14 mouse cellular contexts compared by ENCODE assay signal in genomic region chr12:24460406-24460805, GRCm38 (mm10).
"Had no signal": no experiment of that assay in that cellular context is flagged by ENCODE, and none has a peak within 500 bp of the region (broad histone marks: within the 10 kb centered on the region; RNA-seq: fewer than 3 reads in every experiment).

No protein-coding gene starts in this region.

- H3K36me3 ChIP-seq: limb, embryonic 13.5 days; midbrain, embryonic 12.5 days; neural tube, embryonic 13.5 days had no signal

- H3K4me2 ChIP-seq: limb, embryonic 13.5 days; midbrain, embryonic 12.5 days; neural tube, embryonic 13.5 days had no signal

- H3K9me3 ChIP-seq: limb, embryonic 13.5 days; midbrain, embryonic 12.5 days; neural tube, embryonic 13.5 days had no signal

- H3K4me1 ChIP-seq: limb, embryonic 13.5 days; midbrain, embryonic 12.5 days; neural tube, embryonic 13.5 days had no signal

- DNase-seq: left cerebral cortex, postnatal 4 days; lung, adult 18-20 months; retina, postnatal 1 day; right cerebral cortex, postnatal 4 days; spleen, adult 18-20 months; thymus, adult 18-20 months; thymus, postnatal 14 days had no signal

- H3K9ac ChIP-seq: limb, embryonic 13.5 days; liver, embryonic 14.5 days; midbrain, embryonic 12.5 days; neural tube, embryonic 13.5 days had no signal

- ATAC-seq: intestine, embryonic 16.5 days; midbrain, embryonic 16.5 days had no signal

- H3K4me3 ChIP-seq: layer of hippocampus, adult 2 months; limb, embryonic 13.5 days; midbrain, embryonic 12.5 days; neural tube, embryonic 13.5 days had no signal

- H3K27me3 ChIP-seq: limb, embryonic 13.5 days; midbrain, embryonic 12.5 days; neural tube, embryonic 13.5 days had no signal

- H3K27ac ChIP-seq: layer of hippocampus, adult 2 months; limb, embryonic 13.5 days; liver, embryonic 14.5 days; midbrain, embryonic 12.5 days; neural tube, embryonic 13.5 days had no signal
